Mouse (Mus musculus): ENCODE measurements around the gene Emc10. TPM values are rescaled to one million over a fixed set of nuclear protein-coding genes. Genes with fewer than 3 reads are reported as not detected.

The Emc10 gene
- polyA plus RNA-seq, 1 experiment from 2014 or later: 96.9 TPM

DNA sequence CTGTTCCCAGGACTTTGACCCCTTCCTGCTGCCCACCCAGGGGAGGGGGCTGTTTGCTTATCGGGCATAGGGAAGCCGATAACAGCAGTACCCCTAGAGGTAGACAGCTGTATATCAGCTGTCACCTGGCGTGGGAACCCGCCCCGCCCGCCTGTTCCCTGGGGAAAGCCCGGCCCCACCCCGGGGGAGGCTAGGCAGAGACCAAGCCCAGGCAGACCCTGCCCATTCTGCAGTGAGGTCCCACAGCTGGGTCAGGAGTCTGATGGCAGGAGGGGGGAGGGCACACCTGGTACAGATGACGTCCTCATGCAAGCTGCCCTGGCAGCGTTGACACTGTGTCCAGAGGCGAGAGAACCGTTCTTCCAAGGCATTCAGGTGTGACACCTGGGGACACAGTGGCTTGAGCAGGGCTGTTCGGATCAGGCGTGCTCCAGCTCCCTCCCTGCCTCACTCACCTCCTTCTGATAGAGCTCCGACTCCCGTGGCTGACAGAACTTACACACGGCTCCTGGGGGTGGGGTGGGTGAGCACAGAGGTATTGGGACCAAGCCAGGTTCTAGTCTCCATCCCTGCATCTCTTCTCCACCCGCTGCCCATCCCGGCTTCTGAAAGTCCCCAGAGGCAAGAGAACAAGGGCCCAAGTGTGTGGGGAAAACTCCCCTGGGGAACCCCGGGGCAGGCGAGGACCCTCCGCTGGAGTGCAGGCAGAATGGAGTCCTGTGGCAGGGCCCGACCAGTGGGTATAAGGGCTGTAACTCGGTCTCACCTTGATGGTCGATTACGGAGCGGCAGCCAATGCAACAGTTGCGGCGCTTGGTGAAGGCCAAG lies 36.8 kb upstream of the Emc10 start:
- Histone ChIP-seq H3K9me3 (no peaks in the 10 kb centered on the region), H3K27me3 (ENCODE audit: poor library complexity, severe bottlenecking) (peaks cover 22% of the 10 kb centered on the region), H3K36me3 (replicated peaks) (peaks cover 63% of the 10 kb centered on the region), H3K4me3 (no peak overlapping the region), H3K27ac (no peak overlapping the region), H3K4me1 (peaks cover 6% of the 10 kb centered on the region)
- WGBS: 88% methylated on average over 29 of the region's 29 CpGs
- DNase-seq (ENCODE audit: extremely low spot score, low spot score): no peak

DNA sequence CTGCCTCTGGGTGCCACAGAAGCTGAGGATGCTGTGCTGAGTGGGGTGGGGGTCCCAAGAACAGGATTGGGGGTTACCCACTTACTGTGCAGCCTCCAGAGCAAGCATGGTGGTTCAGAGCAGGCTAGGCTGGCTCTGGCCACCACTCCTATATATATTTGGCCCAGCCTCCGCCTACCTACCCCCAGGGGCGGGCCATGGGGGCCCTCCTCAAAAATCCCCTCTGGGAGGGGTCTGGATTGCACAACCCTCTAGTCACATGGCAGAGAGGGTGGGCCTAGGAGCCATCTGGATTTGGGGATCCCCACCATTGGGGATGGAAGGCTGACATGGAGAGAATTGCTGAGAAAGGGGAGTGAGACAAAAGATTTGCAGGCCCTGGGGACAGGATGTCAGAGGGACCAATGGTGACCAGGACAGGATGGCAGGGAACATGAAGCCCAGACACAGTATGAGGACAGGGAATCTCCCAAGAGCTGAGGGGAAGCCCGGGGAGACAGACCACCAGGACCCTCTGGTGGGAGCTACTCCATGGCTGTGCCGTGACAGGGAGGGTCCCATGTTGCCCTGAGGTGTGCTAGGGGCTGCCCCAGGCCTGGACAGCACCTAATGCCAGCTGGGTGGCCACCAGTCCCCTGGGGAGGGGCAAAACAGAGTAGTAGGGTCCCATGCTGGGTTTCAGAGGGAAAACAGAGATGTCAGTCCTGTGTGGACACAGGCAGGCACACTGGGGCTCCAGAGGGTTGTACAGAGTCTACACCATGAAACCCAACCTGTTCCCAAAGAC lies 35.8 kb upstream of the Emc10 start, which contains the start of gene Spib:
Spib (minus strand) TSS at position 126 of the 787 bp plus-strand sequence.
- peaks cover 53% of the 10 kb centered on the region for H3K36me3 ChIP-seq (replicated peaks)
- no peak within 1 kb of the TSS for H3K4me3 ChIP-seq
- WGBS: 87% methylated on average over 4 of the region's 4 CpGs
- H3K27me3 ChIP-seq (ENCODE audit: poor library complexity, severe bottlenecking): peaks cover 32% of the 10 kb centered on the region
- no peak within 1 kb of the TSS for H3K27ac ChIP-seq
- no peak for DNase-seq (ENCODE audit: extremely low spot score, low spot score)
- H3K9me3 ChIP-seq: no peaks in the 10 kb centered on the region
- peaks cover 15% of the 10 kb centered on the region for H3K4me1 ChIP-seq

- no peak for DNase-seq (ENCODE audit: extremely low spot score, low spot score)
- H3K27ac ChIP-seq: no peak overlapping the region
- H3K36me3 ChIP-seq (replicated peaks): peaks cover 44% of the 10 kb centered on the region
- peaks cover 41% of the 10 kb centered on the region for H3K27me3 ChIP-seq (ENCODE audit: poor library complexity, severe bottlenecking)
- no peak overlapping the region for H3K4me3 ChIP-seq
- H3K9me3 ChIP-seq: no peaks in the 10 kb centered on the region
- WGBS: 64% methylated on average over 5 of the region's 5 CpGs
- peaks cover 15% of the 10 kb centered on the region for H3K4me1 ChIP-seq
Observed at GRCm38 (mm10) chr7:44531207-44531606, 34.9 kb upstream of the Emc10 start.

GRCm38 (mm10) chr7:44530507-44530906 lies 34.2 kb upstream of the Emc10 start:
- 85% methylated on average over 3 of the region's 3 CpGs for WGBS
- Histone ChIP-seq H3K27ac (no peak overlapping the region), H3K4me1 (peaks cover 18% of the 10 kb centered on the region), H3K27me3 (ENCODE audit: poor library complexity, severe bottlenecking) (peaks cover 48% of the 10 kb centered on the region), H3K4me3 (no peak overlapping the region), H3K9me3 (no peaks in the 10 kb centered on the region), H3K36me3 (replicated peaks) (peaks cover 37% of the 10 kb centered on the region)
- DNase-seq (ENCODE audit: extremely low spot score, low spot score): no peak

GRCm38 (mm10) chr7:44529518-44529917 lies 33.2 kb upstream of the Emc10 start:
- no peak overlapping the region for H3K27ac ChIP-seq
- H3K36me3 ChIP-seq (replicated peaks): peaks cover 27% of the 10 kb centered on the region
- WGBS: 66% methylated on average over 5 of the region's 5 CpGs
- no peak for DNase-seq (ENCODE audit: extremely low spot score, low spot score)
- H3K4me3 ChIP-seq: no peak overlapping the region
- peaks cover 58% of the 10 kb centered on the region for H3K27me3 ChIP-seq (ENCODE audit: poor library complexity, severe bottlenecking)
- H3K9me3 ChIP-seq: no peaks in the 10 kb centered on the region
- H3K4me1 ChIP-seq: peaks cover 28% of the 10 kb centered on the region

DNA sequence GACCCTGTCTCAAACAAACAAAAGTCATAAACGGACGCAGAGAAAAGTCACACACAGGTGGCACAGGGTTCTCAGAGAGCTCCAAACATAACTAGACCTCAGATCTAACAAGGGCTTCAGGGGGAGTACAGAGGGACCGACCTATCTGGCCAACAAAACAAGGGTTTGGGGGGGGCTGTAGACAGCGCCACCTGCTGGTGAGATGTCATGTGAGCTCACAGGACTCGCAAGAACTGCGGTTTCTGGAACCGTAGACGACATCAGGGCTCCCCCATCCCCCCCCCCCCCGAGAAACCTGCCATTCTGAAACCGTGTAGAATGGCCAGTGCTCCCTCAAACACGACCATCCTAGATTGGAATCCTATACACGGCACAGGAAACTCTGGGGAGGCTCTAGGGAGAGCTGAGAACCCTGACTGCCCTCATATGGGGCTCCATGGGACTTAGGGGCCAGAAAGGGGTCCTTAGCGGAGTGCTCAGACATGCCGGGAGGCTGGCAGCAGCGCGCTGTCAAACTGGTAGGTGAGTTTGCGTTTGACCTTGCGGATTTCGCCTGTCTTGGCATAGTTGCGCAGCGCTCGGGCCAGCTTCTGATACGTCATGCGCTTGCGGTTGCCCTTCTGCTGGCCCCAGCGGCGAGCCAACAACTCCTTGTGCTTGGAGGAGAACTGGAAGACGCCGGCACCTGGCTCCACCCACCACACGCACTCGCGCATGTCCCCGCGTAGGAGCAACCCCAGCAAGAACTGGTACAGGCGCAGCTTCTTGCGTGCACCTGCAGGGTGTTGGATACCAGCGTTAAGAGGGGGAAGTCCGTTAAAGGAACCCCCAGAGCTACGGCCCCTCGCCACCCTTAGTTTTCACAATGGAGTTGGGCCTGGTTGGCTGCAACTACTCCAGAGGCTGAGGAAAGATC lies 31.4 kb upstream of the Emc10 start:
- peaks cover 29% of the 10 kb centered on the region for H3K4me1 ChIP-seq
- peak overlapping the region; percentile 62 for H3K27ac ChIP-seq
- peak; percentile 76 for DNase-seq (ENCODE audit: extremely low spot score, low spot score)
- 7% methylated on average over 40 of the region's 40 CpGs for WGBS
- peaks cover 76% of the 10 kb centered on the region for H3K27me3 ChIP-seq (ENCODE audit: poor library complexity, severe bottlenecking)
- peak overlapping the region; percentile 52 for H3K4me3 ChIP-seq
- H3K9me3 ChIP-seq: no peaks in the 10 kb centered on the region
- peaks cover 9% of the 10 kb centered on the region for H3K36me3 ChIP-seq (replicated peaks)

- H3K27me3 ChIP-seq (ENCODE audit: poor library complexity, severe bottlenecking): peaks cover 87% of the 10 kb centered on the region
- DNase-seq (ENCODE audit: extremely low spot score, low spot score): no peak
- WGBS: 86% methylated on average over 14 of the region's 14 CpGs
- no peaks in the 10 kb centered on the region for H3K9me3 ChIP-seq
- H3K4me1 ChIP-seq: peaks cover 34% of the 10 kb centered on the region
- no peaks in the 10 kb centered on the region for H3K36me3 ChIP-seq (replicated peaks)
- no peak overlapping the region for H3K27ac ChIP-seq
- H3K4me3 ChIP-seq: no peak overlapping the region
Observed at GRCm38 (mm10) chr7:44526414-44527154, 30.3 kb upstream of the Emc10 start.

DNA sequence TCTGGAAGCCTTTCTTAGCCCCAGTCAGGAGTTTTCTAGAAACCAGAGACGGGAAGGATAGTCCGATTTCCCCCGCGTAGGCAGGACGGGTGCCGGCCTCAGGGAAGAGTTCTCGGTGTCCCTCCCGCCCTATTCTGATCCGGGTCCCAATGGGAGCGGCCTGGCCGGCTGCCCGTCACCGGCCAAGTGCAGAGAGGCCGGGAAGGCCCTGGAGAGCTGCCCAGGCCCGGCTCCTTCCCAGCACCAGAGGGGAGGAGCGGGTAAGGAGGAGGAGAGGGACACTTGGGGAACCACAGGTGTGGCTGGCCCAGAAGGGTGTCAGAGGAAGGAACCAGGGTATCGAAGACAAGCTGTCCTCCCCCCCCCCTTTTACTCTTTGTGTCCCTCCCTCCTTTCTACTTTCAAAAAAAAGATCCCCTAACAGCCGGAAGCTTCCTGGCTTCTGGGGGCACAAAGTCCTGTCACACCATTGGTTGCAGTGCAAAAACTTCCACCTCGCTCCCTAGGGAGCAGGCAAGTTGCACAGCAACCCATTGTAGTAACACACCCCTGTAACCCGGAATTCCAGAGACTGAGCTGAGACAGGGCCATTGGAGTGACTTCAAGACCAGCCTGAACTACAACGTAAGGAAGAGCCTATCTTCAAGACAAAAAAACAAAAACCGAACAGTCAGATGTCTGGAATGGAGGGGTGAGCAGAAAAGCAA lies 28.9 kb upstream of the Emc10 start:
- Histone ChIP-seq H3K27ac (peak overlapping the region; percentile 40; the same call in 1 of the 2 replicates), H3K36me3 (replicated peaks) (no peaks in the 10 kb centered on the region), H3K4me1 (peaks cover 36% of the 10 kb centered on the region), H3K4me3 (peak overlapping the region; percentile 22; the same call in 1 of the 2 replicates), H3K9me3 (no peaks in the 10 kb centered on the region), H3K27me3 (ENCODE audit: poor library complexity, severe bottlenecking) (peaks cover 98% of the 10 kb centered on the region)
- 16% methylated on average over 22 of the region's 22 CpGs for WGBS
- DNase-seq (ENCODE audit: extremely low spot score, low spot score): no peak

- peak within 1 kb of the TSS; percentile 40; the same call in 1 of the 2 replicates for H3K27ac ChIP-seq
- DNase-seq (ENCODE audit: extremely low spot score, low spot score): no peak
- WGBS: 30% methylated on average over 12 of the region's 12 CpGs
- peaks cover 90% of the 10 kb centered on the region for H3K27me3 ChIP-seq (ENCODE audit: poor library complexity, severe bottlenecking)
- H3K9me3 ChIP-seq: no peaks in the 10 kb centered on the region
- H3K36me3 ChIP-seq (replicated peaks): no peaks in the 10 kb centered on the region
- H3K4me1 ChIP-seq: peaks cover 36% of the 10 kb centered on the region
- peak within 1 kb of the TSS; percentile 22; the same call in 1 of the 2 replicates for H3K4me3 ChIP-seq
Observed at GRCm38 (mm10) chr7:44524502-44524901, 28.2 kb upstream of the Emc10 start, which contains the start of gene Mybpc2. TSS of gene Mybpc2 (minus strand) at chr7:44524656.

DNA sequence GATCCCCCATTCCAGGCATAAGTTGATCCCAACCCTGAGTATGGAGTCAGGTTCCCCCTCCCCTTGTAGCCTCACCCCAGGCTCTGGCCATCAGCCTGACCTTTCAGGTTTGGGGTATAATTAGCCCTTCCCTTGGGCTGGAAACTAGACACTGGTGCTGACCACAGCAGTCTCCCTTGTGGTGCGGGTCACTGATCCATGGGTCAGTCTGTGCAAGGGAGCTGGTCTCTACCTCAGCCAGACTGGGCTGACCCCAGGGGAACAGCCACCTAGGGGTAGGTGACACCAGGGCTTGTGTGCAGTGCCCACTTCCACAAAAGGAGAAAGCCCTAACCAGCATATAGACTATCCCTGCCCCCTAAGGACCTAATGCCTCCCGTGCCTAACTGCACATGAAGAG lies 26.7 kb upstream of the Emc10 start:
- Histone ChIP-seq H3K27ac (no peak overlapping the region), H3K36me3 (replicated peaks) (no peaks in the 10 kb centered on the region), H3K9me3 (no peaks in the 10 kb centered on the region), H3K27me3 (ENCODE audit: poor library complexity, severe bottlenecking) (peaks cover 76% of the 10 kb centered on the region), H3K4me3 (no peak overlapping the region), H3K4me1 (peaks cover 29% of the 10 kb centered on the region)
- WGBS: 63% methylated on average over 2 of the region's 2 CpGs
- no peak for DNase-seq (ENCODE audit: extremely low spot score, low spot score)

- H3K36me3 ChIP-seq (replicated peaks): no peaks in the 10 kb centered on the region
- H3K4me1 ChIP-seq: peaks cover 21% of the 10 kb centered on the region
- no peak overlapping the region; the same call in 1 of the 2 replicates for H3K27ac ChIP-seq
- H3K27me3 ChIP-seq (ENCODE audit: poor library complexity, severe bottlenecking): peaks cover 62% of the 10 kb centered on the region
- peak; percentile 72 for DNase-seq (ENCODE audit: extremely low spot score, low spot score)
- H3K9me3 ChIP-seq: no peaks in the 10 kb centered on the region
- WGBS: 4% methylated on average over 20 of the region's 20 CpGs
- peak overlapping the region; percentile 40 for H3K4me3 ChIP-seq
Observed at GRCm38 (mm10) chr7:44521710-44522109, 25.4 kb upstream of the Emc10 start.

Data from forebrain, embryonic 10.5 days (tissue).